Mouse (Mus musculus): ENCODE measurements at regions not wholly inside any gene's neighbourhood (a gene's known extent, or its start where the extent isn't known, plus 50 kb on each side); places are given as distances from the start of the nearest gene placed in this dataset.

DNA sequence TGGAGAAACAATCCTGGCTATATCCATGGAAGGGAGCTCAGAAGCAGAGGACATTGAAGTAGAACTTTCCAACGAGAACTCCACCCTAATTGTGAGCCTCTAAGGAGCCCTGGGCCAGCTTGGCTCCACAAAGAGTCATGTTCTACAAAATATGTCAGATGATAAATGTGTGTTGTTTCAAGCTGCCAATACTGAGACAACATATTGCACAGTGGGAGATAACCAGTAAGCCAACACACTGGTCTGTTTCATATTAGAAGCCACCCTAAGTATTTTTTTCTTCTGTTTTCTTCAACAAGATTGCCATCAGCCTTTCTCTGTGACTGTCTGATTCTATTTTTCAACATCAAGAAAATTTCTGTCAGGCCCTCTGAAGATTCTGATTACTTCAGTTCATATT lies 289.5 kb upstream of the Pitrm1 start:
- DNase-seq (ENCODE audit: low spot score in 2 of 2) = no peak
- no peak for TF ChIP-seq CTCF (conservative IDR thresholded peaks at IDR 0.05)
- H3K27ac ChIP-seq = no peak overlapping the region
- no peak overlapping the region for H3K4me3 ChIP-seq

- Histone ChIP-seq H3K27ac (no peak overlapping the region), H3K4me3 (no peak overlapping the region)
- TF ChIP-seq CTCF (conservative IDR thresholded peaks at IDR 0.05) = no peak
- DNase-seq (ENCODE audit: low spot score in 2 of 2) = no peak
Measured at GRCm38 (mm10) chr13:6260321-6260865, 287.6 kb upstream of the Pitrm1 start.

DNA sequence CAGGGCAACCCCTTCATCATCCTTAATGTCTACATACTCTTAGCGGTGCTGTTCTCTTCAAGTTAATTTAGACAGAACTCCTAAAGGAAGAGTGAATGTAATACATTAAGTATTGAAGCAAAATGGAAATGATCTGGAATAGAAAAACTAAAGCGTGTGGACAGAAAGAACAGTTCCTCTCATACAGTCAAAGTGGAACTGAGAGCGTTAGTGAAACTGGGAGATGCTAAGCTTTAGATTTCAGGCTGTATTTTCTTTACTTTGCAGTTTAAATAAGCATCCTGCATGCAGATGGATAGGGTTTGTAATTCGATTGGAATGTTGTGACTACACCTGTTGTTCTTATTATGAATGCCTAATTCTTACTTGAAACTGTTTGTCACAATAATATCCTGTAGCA lies 286.5 kb upstream of the Pitrm1 start:
- H3K27ac ChIP-seq = no peak overlapping the region
- DNase-seq (ENCODE audit: low spot score in 2 of 2) = no peak
- no peak for TF ChIP-seq CTCF (conservative IDR thresholded peaks at IDR 0.05)
- H3K4me3 ChIP-seq = no peak overlapping the region

DNA sequence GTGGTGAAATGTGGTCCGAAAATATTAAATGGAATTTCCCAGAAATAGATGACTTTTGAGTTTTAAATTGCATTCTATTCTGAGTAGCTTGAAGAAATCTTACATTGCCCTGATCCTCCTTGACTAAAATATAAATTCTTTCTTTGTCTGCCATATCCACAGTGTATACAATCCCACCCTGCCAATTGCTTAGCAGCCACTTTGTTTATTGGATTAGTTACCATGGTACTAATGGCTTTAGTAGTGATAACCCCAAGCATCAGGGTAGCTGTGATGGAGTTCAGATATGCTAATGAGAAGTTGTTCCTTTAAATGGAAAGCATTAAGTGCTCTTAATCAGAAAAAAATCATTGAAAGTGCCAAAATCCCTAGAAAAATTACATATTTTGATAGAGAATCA lies 277.4 kb upstream of the Pitrm1 start:
- no peak for DNase-seq (ENCODE audit: low spot score in 2 of 2)
- Histone ChIP-seq H3K4me3 (no peak overlapping the region), H3K27ac (no peak overlapping the region)
- TF ChIP-seq CTCF (conservative IDR thresholded peaks at IDR 0.05) = no peak

DNA sequence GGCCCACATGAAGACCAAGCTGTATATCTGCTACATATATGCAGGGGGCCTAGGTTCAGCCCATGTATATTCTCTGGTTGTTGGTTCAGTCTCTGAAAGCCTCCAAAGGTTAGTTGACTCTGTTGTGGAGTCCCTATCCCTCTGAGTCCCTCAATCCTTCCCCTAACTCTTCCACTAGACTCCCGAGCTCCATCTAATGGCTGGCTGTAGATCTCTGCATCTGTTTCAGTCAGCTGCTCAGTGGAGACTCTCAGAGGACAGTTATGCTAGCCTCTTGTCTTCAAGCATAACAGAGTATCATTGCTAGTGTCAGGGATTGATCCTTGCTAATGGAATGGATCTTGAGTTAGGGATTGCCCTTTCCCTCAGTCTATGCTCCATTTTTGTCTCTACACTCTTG lies 275.0 kb upstream of the Pitrm1 start:
- H3K27ac ChIP-seq = no peak overlapping the region
- no peak for DNase-seq (ENCODE audit: low spot score in 2 of 2)
- TF ChIP-seq CTCF (conservative IDR thresholded peaks at IDR 0.05) = peak; percentile 46
- no peak overlapping the region for H3K4me3 ChIP-seq

DNA sequence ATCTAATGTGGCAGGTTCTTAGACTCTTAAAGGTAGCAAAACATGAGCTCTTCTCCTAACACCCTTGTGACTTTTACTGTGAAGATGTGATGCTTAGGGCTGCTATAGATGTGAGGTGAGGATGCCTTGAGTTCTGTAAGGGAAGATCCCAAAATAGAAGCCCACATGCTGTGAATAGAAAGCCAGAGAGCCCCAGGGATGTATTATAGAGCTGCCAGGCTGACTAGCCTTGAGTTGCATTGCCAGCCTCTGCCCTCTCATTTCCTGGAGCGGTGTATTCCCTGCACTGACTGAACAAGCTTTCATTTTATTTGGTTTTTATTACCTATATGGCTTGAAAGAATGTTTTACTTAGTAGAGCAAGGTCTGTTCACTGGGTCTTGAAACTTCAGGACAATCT lies 267.9 kb upstream of the Pitrm1 start:
- Histone ChIP-seq H3K27ac (no peak overlapping the region), H3K4me3 (no peak overlapping the region)
- DNase-seq (ENCODE audit: low spot score in 2 of 2) = no peak
- no peak for TF ChIP-seq CTCF (conservative IDR thresholded peaks at IDR 0.05)

- no peak overlapping the region for H3K27ac ChIP-seq
Measured at GRCm38 (mm10) chr13:6288109-6288508, 259.8 kb upstream of the Pitrm1 start.

GRCm38 (mm10) chr13:6292098-6292497 lies 255.9 kb upstream of the Pitrm1 start:
- Histone ChIP-seq H3K4me3 (no peak overlapping the region), H3K27ac (no peak overlapping the region)
- no peak for DNase-seq (ENCODE audit: low spot score in 2 of 2)
- peak; percentile 60 for TF ChIP-seq CTCF (conservative IDR thresholded peaks at IDR 0.05)

More at GRCm38 (mm10) chr13:6288109-6288508, 259.8 kb upstream of the Pitrm1 start:
- H3K4me3 ChIP-seq = no peak overlapping the region
- TF ChIP-seq CTCF (conservative IDR thresholded peaks at IDR 0.05) = no peak
- no peak for DNase-seq (ENCODE audit: low spot score in 2 of 2)

- Histone ChIP-seq H3K4me3 (no peak overlapping the region), H3K27ac (no peak overlapping the region)
- TF ChIP-seq CTCF (conservative IDR thresholded peaks at IDR 0.05) = no peak
- DNase-seq (ENCODE audit: low spot score in 2 of 2) = no peak
Measured at GRCm38 (mm10) chr13:6305718-6306117, 242.2 kb upstream of the Pitrm1 start.

- H3K27ac ChIP-seq = peak overlapping the region; percentile 54; the same call in 1 of the 2 replicates
- H3K4me3 ChIP-seq = no peak overlapping the region
- TF ChIP-seq CTCF (conservative IDR thresholded peaks at IDR 0.05) = no peak
- no peak for DNase-seq (ENCODE audit: low spot score in 2 of 2)
Measured at GRCm38 (mm10) chr13:6306616-6306988, 241.3 kb upstream of the Pitrm1 start.

DNA sequence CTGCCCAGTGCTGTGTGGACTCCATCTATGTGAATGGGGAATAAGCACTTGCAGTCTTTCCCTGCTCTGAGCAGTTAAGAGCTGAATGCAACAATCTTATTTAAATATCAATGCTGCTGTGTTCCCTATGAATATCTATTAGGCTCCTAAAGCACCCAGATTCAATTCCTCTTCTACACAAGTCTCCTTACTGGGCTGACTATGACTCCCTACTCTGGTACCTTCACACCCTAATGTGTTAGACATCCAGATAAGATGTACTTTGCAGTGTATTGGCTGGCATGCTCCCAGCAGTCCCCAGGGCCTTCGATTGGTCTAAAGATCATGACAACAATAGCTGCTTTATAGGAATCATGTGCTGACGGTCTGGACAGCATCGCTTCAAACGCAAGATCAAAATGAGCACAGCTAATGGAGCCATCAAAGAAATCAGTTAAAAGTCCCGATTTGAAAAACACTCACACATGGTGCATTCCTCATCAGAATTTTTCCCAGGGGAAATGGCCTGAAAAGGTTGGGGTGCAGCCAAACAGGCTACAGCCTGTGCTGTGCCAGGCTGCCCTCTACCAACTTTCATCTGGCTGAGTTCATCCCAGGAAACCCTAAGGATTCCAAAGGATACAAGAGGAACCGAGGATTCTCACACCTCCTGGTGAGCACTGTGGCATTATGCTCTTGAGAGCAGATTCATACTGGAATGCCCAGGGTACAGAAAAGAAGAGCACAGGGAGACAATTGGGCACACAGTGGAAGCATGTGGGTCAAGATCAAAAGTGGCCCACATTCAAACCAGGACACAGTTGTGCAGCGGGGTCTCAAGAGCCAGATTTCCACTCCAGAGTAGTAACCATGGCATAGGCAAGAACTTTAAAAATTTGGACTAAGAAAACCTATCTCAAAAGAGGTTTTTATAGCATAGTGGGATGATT lies 240.7 kb upstream of the Pitrm1 start:
- DNase-seq (ENCODE audit: low spot score in 2 of 2) = no peak
- no peak for TF ChIP-seq CTCF (conservative IDR thresholded peaks at IDR 0.05)
- Histone ChIP-seq H3K27ac (peak overlapping the region; percentile 54), H3K4me3 (no peak overlapping the region)

GRCm38 (mm10) chr13:6316201-6316600 lies 231.7 kb upstream of the Pitrm1 start:
- Histone ChIP-seq H3K27ac (no peak overlapping the region), H3K4me3 (no peak overlapping the region)
- peak; percentile 57 for TF ChIP-seq CTCF (conservative IDR thresholded peaks at IDR 0.05)

DNA sequence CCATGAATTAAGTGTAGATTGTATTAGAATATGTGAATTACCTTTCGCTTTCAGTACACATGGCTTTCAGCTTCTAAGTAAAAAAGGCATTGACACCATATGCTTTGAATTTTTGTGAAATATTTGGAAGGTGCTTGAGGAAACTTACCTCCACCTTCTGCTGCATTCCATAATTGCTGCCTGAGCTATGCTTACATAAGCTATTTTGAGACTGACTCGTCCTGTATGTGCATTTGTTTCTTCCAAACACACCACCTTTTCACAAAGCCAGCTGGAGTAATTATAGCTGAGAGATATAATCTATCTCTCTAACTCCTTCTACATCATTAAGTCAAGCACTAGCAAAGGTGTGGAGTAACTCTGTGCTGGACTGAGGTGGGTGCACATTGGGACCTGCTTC lies 224.0 kb upstream of the Pitrm1 start:
- H3K4me3 ChIP-seq = no peak overlapping the region
- DNase-seq (ENCODE audit: low spot score in 2 of 2) = no peak
- no peak overlapping the region for H3K27ac ChIP-seq
- no peak for TF ChIP-seq CTCF (conservative IDR thresholded peaks at IDR 0.05)

More at GRCm38 (mm10) chr13:6316201-6316600, 231.7 kb upstream of the Pitrm1 start:
- no peak for DNase-seq (ENCODE audit: low spot score in 2 of 2)
